Mouse (Mus musculus): ENCODE measurements around the gene Ppp1r9a. TPM values are rescaled to one million over a fixed set of nuclear protein-coding genes. Genes with fewer than 3 reads are reported as not detected.

Gene Ppp1r9a
- total and polyA plus RNA-seq, 3 experiments = 1.0 TPM; not detected in 2

GRCm38 (mm10) chr6:5179189-5179588 lies 276.5 kb downstream of the Ppp1r9a start:
- no peaks in the 10 kb centered on the region for H3K36me3 ChIP-seq (replicated peaks in 1 of 2; ENCODE audit: control insufficient read depth in 1 of 2, insufficient read depth in 1 of 2, low read length in 1 of 2)
- dilution Hi-C loops (cut with MboI; ENCODE audit: extremely low pct_ligation_motif_present, extremely low pct_unique_long_range_greater_than_20kb, low sequenced_read_pairs) (no loop called here), in situ Hi-C loops (cut with MboI; ENCODE audit: low pct_ligation_motif_present, low pct_unique_long_range_greater_than_20kb, low sequenced_read_pairs) (no loop called here)
- H3K27me3 ChIP-seq (replicated peaks) = no peaks in the 10 kb centered on the region
- no peaks in the 10 kb centered on the region for H3K79me2 ChIP-seq (replicated peaks; ENCODE audit: control insufficient read depth, extremely low read depth, insufficient read depth, poor library complexity, severe bottlenecking)
- DNase-seq (ENCODE audit: extremely low read depth) = no peak
- H3K27ac ChIP-seq (ENCODE audit: insufficient read depth, low read depth) = no peak overlapping the region
- no peaks in the 10 kb centered on the region for H3K4me1 ChIP-seq (ENCODE audit: control insufficient read depth in 1 of 2, insufficient read depth in 2 of 2)
- no peak overlapping the region for H3K9ac ChIP-seq (ENCODE audit: insufficient read depth, low read depth)
- H3K4me3 ChIP-seq (replicated peaks in 1 of 3; ENCODE audit: low read depth in 2 of 3, low read length in 2 of 3, poor library complexity in 1 of 3) = no peak overlapping the region
- no peak overlapping the region for H3K4me2 ChIP-seq (ENCODE audit: insufficient read depth, low read depth, poor library complexity, severe bottlenecking)
- no peaks in the 10 kb centered on the region for H3K9me3 ChIP-seq (replicated peaks; ENCODE audit: low read length)
- no peak for TF ChIP-seq TBP (conservative IDR thresholded peaks at IDR 0.05; ENCODE audit: low read depth, low read length)
- TF ChIP-seq USF2 (conservative IDR thresholded peaks at IDR 0.05; ENCODE audit: low read depth, low read length) = no peak

DNA sequence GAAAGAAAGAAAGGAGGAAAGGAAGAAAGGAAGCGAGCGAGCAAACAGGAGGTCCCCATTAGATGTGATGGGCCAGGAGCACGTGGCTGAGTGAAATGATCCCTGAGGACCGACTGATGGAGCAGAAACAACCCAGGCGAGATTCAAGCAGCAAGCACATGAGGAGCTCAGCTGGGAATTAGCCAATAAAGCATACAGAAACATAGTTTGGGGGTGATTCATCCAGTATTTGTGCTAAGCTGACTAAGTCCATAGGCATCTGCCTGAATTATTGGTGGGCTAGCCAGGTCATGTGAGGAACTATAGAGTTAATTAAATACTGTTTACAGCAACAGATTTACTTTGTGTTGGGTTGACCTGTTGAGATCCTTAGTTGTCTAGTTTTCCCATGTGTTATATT lies 277.9 kb downstream of the Ppp1r9a start:
- H3K27ac ChIP-seq (ENCODE audit: insufficient read depth, low read depth) = no peak overlapping the region
- no peak for DNase-seq (ENCODE audit: extremely low read depth)
- no peak for TF ChIP-seq EP300 (IDR thresholded peaks at IDR 0.05; ENCODE audit: low read length)
- no peak for TF ChIP-seq BHLHE40 (IDR thresholded peaks at IDR 0.05; ENCODE audit: low read depth, low read length)
- no peak for TF ChIP-seq NELFE (IDR thresholded peaks at IDR 0.05; ENCODE audit: low read depth, low read length)
- no peak for TF ChIP-seq USF1 (IDR thresholded peaks at IDR 0.05; ENCODE audit: low read depth, low read length)
- no peak for TF ChIP-seq MEF2A (IDR thresholded peaks at IDR 0.05; ENCODE audit: borderline replicate concordance, low read depth, low read length)
- TF ChIP-seq KAT2A (IDR thresholded peaks at IDR 0.05; ENCODE audit: insufficient replicate concordance, low read length) = no peak
- no peak for TF ChIP-seq TBP (conservative IDR thresholded peaks at IDR 0.05; ENCODE audit: low read depth, low read length)
- no peak for TF ChIP-seq RAD21 (IDR thresholded peaks at IDR 0.05; ENCODE audit: low read depth, low read length)
- TF ChIP-seq TCF12 (IDR thresholded peaks at IDR 0.05; ENCODE audit: low read depth, low read length) = no peak
- no peak for TF ChIP-seq ZKSCAN1 (IDR thresholded peaks at IDR 0.05; ENCODE audit: borderline replicate concordance, low read depth, low read length)
- no peak for TF ChIP-seq UBTF (IDR thresholded peaks at IDR 0.05; ENCODE audit: low read depth, low read length)
- TF ChIP-seq MXI1 (IDR thresholded peaks at IDR 0.05; ENCODE audit: low read depth, low read length) = no peak
- no peak for TF ChIP-seq ETS1 (conservative IDR thresholded peaks at IDR 0.05; ENCODE audit: low read depth, low read length)
- TF ChIP-seq JUN (IDR thresholded peaks at IDR 0.05; ENCODE audit: insufficient read depth, low read depth, low read length) = no peak
- TF ChIP-seq PAX5 (IDR thresholded peaks at IDR 0.05; ENCODE audit: low read length) = no peak
- TF ChIP-seq ELF1 (IDR thresholded peaks at IDR 0.05; ENCODE audit: low read depth, low read length) = no peak
- TF ChIP-seq GABPA (IDR thresholded peaks at IDR 0.05; ENCODE audit: insufficient replicate concordance, low read depth, low read length) = no peak
- no peak for TF ChIP-seq NRF1 (IDR thresholded peaks at IDR 0.05; ENCODE audit: low read depth, low read length)
- in situ Hi-C loops (cut with MboI; ENCODE audit: low pct_ligation_motif_present, low pct_unique_long_range_greater_than_20kb, low sequenced_read_pairs) (no loop called here), dilution Hi-C loops (cut with MboI; ENCODE audit: extremely low pct_ligation_motif_present, extremely low pct_unique_long_range_greater_than_20kb, low sequenced_read_pairs) (no loop called here)
- no peaks in the 10 kb centered on the region for H3K27me3 ChIP-seq (replicated peaks)
- H3K36me3 ChIP-seq (replicated peaks in 1 of 2; ENCODE audit: control insufficient read depth in 1 of 2, insufficient read depth in 1 of 2, low read length in 1 of 2) = no peaks in the 10 kb centered on the region
- no peaks in the 10 kb centered on the region for H3K9me3 ChIP-seq (replicated peaks; ENCODE audit: low read length)
- no peaks in the 10 kb centered on the region for H3K79me2 ChIP-seq (replicated peaks; ENCODE audit: control insufficient read depth, extremely low read depth, insufficient read depth, poor library complexity, severe bottlenecking)
- H3K9ac ChIP-seq (ENCODE audit: insufficient read depth, low read depth) = no peak overlapping the region
- H3K4me3 ChIP-seq (replicated peaks in 1 of 3; ENCODE audit: low read depth in 2 of 3, low read length in 2 of 3, poor library complexity in 1 of 3) = no peak overlapping the region
- no peaks in the 10 kb centered on the region for H3K4me1 ChIP-seq (ENCODE audit: control insufficient read depth in 1 of 2, insufficient read depth in 2 of 2)
- H3K4me2 ChIP-seq (ENCODE audit: insufficient read depth, low read depth, poor library complexity, severe bottlenecking) = no peak overlapping the region

Data from CH12.LX (cell line).